Mouse (Mus musculus): ENCODE results near the gene Dydc2.

- no peak for TF ChIP-seq CTCF (IDR thresholded peaks at IDR 0.05; ENCODE audit: extremely low read depth, insufficient read depth, insufficient read length, insufficient replicate concordance)
- TF ChIP-seq POLR2A (IDR thresholded peaks at IDR 0.05; ENCODE audit: low read depth, low read length) = peak; percentile 61
These were observed 55.1 kb downstream of the Dydc2 start, which contains the start of gene Fam213a for GRCm38 (mm10) chr14:41013630-41014613.
